Mouse (Mus musculus) kidney, adult 10 weeks (tissue): ENCODE measurements around the gene Plcd3. TPM values are rescaled to one million over a fixed set of nuclear protein-coding genes. Genes with fewer than 3 reads are reported as not detected.

Experiments
- polyA plus RNA-seq: library from polyadenylated mRNA; stranded (reverse); fragments of 350-450 nt; fragmentation: Illumina TruSeq; extraction: RNeasy Lipid Tissue Mini Kit (QIAGEN cat#74804); gene quantifications from one replicate; pipeline ENCODE4 v1.2.3, GENCODE M21; 2014; ENCODE audit warnings: low read depth, low replicate concordance

The Plcd3 gene
- not detected for polyA plus RNA-seq

GRCm38 (mm10) chr11:103101481-103101865 lies at the start of gene Plcd3, which contains the start of gene Acbd4:
Gene Plcd3 (minus strand): TSS chr11:103101658.
Gene Acbd4 (plus strand): TSS chr11:103101682.

GRCm38 (mm10) chr11:103131701-103132575 lies 30.5 kb upstream of the Plcd3 start, which contains the start of gene Hexim2:
Gene Hexim2 (plus strand): TSS chr11:103132429.

GRCm38 (mm10) chr11:103116008-103116818 lies 14.8 kb upstream of the Plcd3 start, which contains the start of gene Hexim1:
Gene Hexim1 (plus strand): TSS chr11:103116231.

GRCm38 (mm10) chr11:103028176-103028891 lies 73.1 kb downstream of the Plcd3 start, which contains the start of the genes Nmt1 and Dcakd:
Gene Nmt1 (plus strand): TSS chr11:103028190.
Gene Dcakd (minus strand): TSS chr11:103028333.

Other genes with a start within 250 kb of the Plcd3 start
- gene Eftud2, start 220.7 kb downstream of the Plcd3 start, polyA plus RNA-seq, result 21.4 TPM
- 0.97 TPM for gene Ccdc103, start 220.5 kb downstream of the Plcd3 start, polyA plus RNA-seq
- not detected for gene Fam187a, start 216.5 kb downstream of the Plcd3 start, polyA plus RNA-seq
- not detected for gene Gfap, start 200.7 kb downstream of the Plcd3 start, polyA plus RNA-seq
- gene Kif18b, start 176.5 kb downstream of the Plcd3 start, polyA plus RNA-seq, result not detected
- not detected for gene C1ql1, start 155.0 kb downstream of the Plcd3 start, polyA plus RNA-seq
- gene Nmt1, start 73.5 kb downstream of the Plcd3 start, polyA plus RNA-seq, result 11.0 TPM
- 17.1 TPM for gene Dcakd, start 73.3 kb downstream of the Plcd3 start, polyA plus RNA-seq
- 5.1 TPM for gene Acbd4, start within 50 bp of the Plcd3 start, polyA plus RNA-seq
- gene Hexim1, start 14.6 kb upstream of the Plcd3 start, polyA plus RNA-seq, result 42.3 TPM
- 0.44 TPM for gene Hexim2, start 30.8 kb upstream of the Plcd3 start, polyA plus RNA-seq
- 2.1 TPM for gene Fmnl1, start 69.4 kb upstream of the Plcd3 start, polyA plus RNA-seq
- not detected for gene 1700023F06Rik, start 106.9 kb upstream of the Plcd3 start, polyA plus RNA-seq
- not detected for gene Spata32, start 116.8 kb upstream of the Plcd3 start, polyA plus RNA-seq
- gene Map3k14, start 165.8 kb upstream of the Plcd3 start, polyA plus RNA-seq, result not detected